Mouse (Mus musculus): ENCODE measurements around the gene Nrm. TPM values are rescaled to one million over a fixed set of nuclear protein-coding genes. Genes with fewer than 3 reads are reported as not detected.

Nrm gene
- polyA plus RNA-seq (2015; fragmentation: Nextera tagmentation; extraction: Ambion mirVana) = 28.2 and 29.0 TPM in 2 replicates

GRCm38 (mm10) chr17:35861198-35861857 lies at the start of gene Nrm:
TSS of gene Nrm (plus strand) at chr17:35861318.
- H3K27me3 ChIP-seq = no peaks in the 10 kb centered on the region
- peak within 1 kb of the TSS; percentile 78 for H3K4me3 ChIP-seq
- under 1% methylated on average over 47 of the region's 47 CpGs for WGBS
- peak within 1 kb of the TSS; percentile 96 for H3K27ac ChIP-seq (replicated peaks)
- peaks cover 24% of the 10 kb centered on the region for H3K4me1 ChIP-seq (replicated peaks)
- peak within 1 kb of the TSS; percentile 83 for H3K9ac ChIP-seq
- ATAC-seq (ENCODE audit: low read depth) = peak; percentile 90
- H3K36me3 ChIP-seq = peaks cover 19% of the 10 kb centered on the region
- no peaks in the 10 kb centered on the region for H3K9me3 ChIP-seq
- peak within 1 kb of the TSS; percentile 70 for H3K4me2 ChIP-seq

GRCm38 (mm10) chr17:35812307-35812706 lies 48.8 kb upstream of the Nrm start:
- Histone ChIP-seq H3K36me3 (no peaks in the 10 kb centered on the region), H3K4me1 (replicated peaks) (peaks cover 14% of the 10 kb centered on the region), H3K4me2 (no peak overlapping the region), H3K27ac (replicated peaks) (0 out of 2 replicates have a peak overlapping the region, but pooled peaks have one; percentile 62), H3K27me3 (no peaks in the 10 kb centered on the region), H3K4me3 (no peak overlapping the region), H3K9me3 (no peaks in the 10 kb centered on the region), H3K9ac (no peak overlapping the region)
- WGBS = 81% methylated on average over 5 of the region's 5 CpGs
- ATAC-seq (ENCODE audit: low read depth) = no peak

- WGBS = 78% methylated on average over 6 of the region's 6 CpGs
- Histone ChIP-seq H3K4me1 (replicated peaks) (peaks cover 14% of the 10 kb centered on the region), H3K4me2 (no peak overlapping the region), H3K27me3 (no peaks in the 10 kb centered on the region), H3K9me3 (no peaks in the 10 kb centered on the region), H3K36me3 (no peaks in the 10 kb centered on the region), H3K9ac (no peak overlapping the region), H3K4me3 (no peak overlapping the region), H3K27ac (replicated peaks) (peak overlapping the region; percentile 62)
- no peak for ATAC-seq (ENCODE audit: low read depth)
Measured at GRCm38 (mm10) chr17:35812736-35813135, 48.4 kb upstream of the Nrm start.

- Histone ChIP-seq H3K9me3 (no peaks in the 10 kb centered on the region), H3K27me3 (no peaks in the 10 kb centered on the region), H3K36me3 (no peaks in the 10 kb centered on the region), H3K4me2 (no peak overlapping the region), H3K9ac (no peak overlapping the region), H3K27ac (replicated peaks) (peak overlapping the region; percentile 62), H3K4me1 (replicated peaks) (peaks cover 14% of the 10 kb centered on the region), H3K4me3 (no peak overlapping the region)
- 50% methylated on average over 7 of the region's 7 CpGs for WGBS
- peak; percentile 69 for ATAC-seq (ENCODE audit: low read depth)
Measured at GRCm38 (mm10) chr17:35813245-35813647, 47.9 kb upstream of the Nrm start.

- Histone ChIP-seq H3K4me1 (replicated peaks) (peaks cover 14% of the 10 kb centered on the region), H3K9me3 (no peaks in the 10 kb centered on the region), H3K27me3 (no peaks in the 10 kb centered on the region), H3K27ac (replicated peaks) (peak overlapping the region; percentile 42; the same call in 1 of the 2 replicates), H3K36me3 (no peaks in the 10 kb centered on the region), H3K9ac (no peak overlapping the region), H3K4me3 (no peak overlapping the region), H3K4me2 (no peak overlapping the region)
- WGBS = 85% methylated on average over 7 of the region's 7 CpGs
- 0 out of 2 replicates have a peak, but pooled peaks have one; percentile 8 for ATAC-seq (ENCODE audit: low read depth)
Measured at GRCm38 (mm10) chr17:35813653-35814052, 47.5 kb upstream of the Nrm start.

GRCm38 (mm10) chr17:35814678-35815077 lies 46.4 kb upstream of the Nrm start:
- no peak overlapping the region for H3K9ac ChIP-seq
- H3K4me2 ChIP-seq = no peak overlapping the region
- 54% methylated on average over 6 of the region's 6 CpGs for WGBS
- H3K36me3 ChIP-seq = no peaks in the 10 kb centered on the region
- H3K27ac ChIP-seq (replicated peaks) = no peak overlapping the region
- H3K9me3 ChIP-seq = no peaks in the 10 kb centered on the region
- peaks cover 8% of the 10 kb centered on the region for H3K27me3 ChIP-seq
- peaks cover 14% of the 10 kb centered on the region for H3K4me1 ChIP-seq (replicated peaks)
- no peak overlapping the region for H3K4me3 ChIP-seq
- ATAC-seq (ENCODE audit: low read depth) = no peak

- no peaks in the 10 kb centered on the region for H3K9me3 ChIP-seq
- no peaks in the 10 kb centered on the region for H3K36me3 ChIP-seq
- no peak overlapping the region for H3K9ac ChIP-seq
- peaks cover 16% of the 10 kb centered on the region for H3K4me1 ChIP-seq (replicated peaks)
- H3K4me2 ChIP-seq = no peak overlapping the region
- H3K27me3 ChIP-seq = peaks cover 19% of the 10 kb centered on the region
- WGBS = 49% methylated on average over 7 of the region's 7 CpGs
- no peak for ATAC-seq (ENCODE audit: low read depth)
- H3K4me3 ChIP-seq = no peak overlapping the region
- H3K27ac ChIP-seq (replicated peaks) = no peak overlapping the region
Measured at GRCm38 (mm10) chr17:35815836-35816235, 45.3 kb upstream of the Nrm start.

GRCm38 (mm10) chr17:35816686-35817085 lies 44.4 kb upstream of the Nrm start:
- no peak overlapping the region for H3K4me2 ChIP-seq
- peaks cover 20% of the 10 kb centered on the region for H3K27me3 ChIP-seq
- peaks cover 24% of the 10 kb centered on the region for H3K4me1 ChIP-seq (replicated peaks)
- H3K9ac ChIP-seq = no peak overlapping the region
- H3K27ac ChIP-seq (replicated peaks) = no peak overlapping the region
- no peaks in the 10 kb centered on the region for H3K36me3 ChIP-seq
- WGBS = 40% methylated on average over 8 of the region's 14 CpGs
- H3K4me3 ChIP-seq = no peak overlapping the region
- ATAC-seq (ENCODE audit: low read depth) = no peak
- H3K9me3 ChIP-seq = no peaks in the 10 kb centered on the region

- 53% methylated on average over 10 of the region's 10 CpGs for WGBS
Measured at GRCm38 (mm10) chr17:35817226-35817625, 43.9 kb upstream of the Nrm start.

GRCm38 (mm10) chr17:35820111-35820510 lies 41.0 kb upstream of the Nrm start:
- ATAC-seq (ENCODE audit: low read depth) = no peak
- no peak overlapping the region for H3K4me3 ChIP-seq
- H3K27me3 ChIP-seq = peaks cover 20% of the 10 kb centered on the region
- WGBS = 85% methylated on average over 5 of the region's 5 CpGs
- H3K36me3 ChIP-seq = 0 out of 2 replicates have a peak, but pooled peaks cover 5% of the 10 kb centered on the region
- H3K4me1 ChIP-seq (replicated peaks) = peaks cover 33% of the 10 kb centered on the region
- H3K27ac ChIP-seq (replicated peaks) = no peak overlapping the region
- H3K4me2 ChIP-seq = no peak overlapping the region
- H3K9ac ChIP-seq = no peak overlapping the region
- no peaks in the 10 kb centered on the region for H3K9me3 ChIP-seq

More at GRCm38 (mm10) chr17:35817226-35817625, 43.9 kb upstream of the Nrm start:
- Histone ChIP-seq H3K9me3 (no peaks in the 10 kb centered on the region), H3K36me3 (no peaks in the 10 kb centered on the region), H3K4me2 (no peak overlapping the region), H3K9ac (no peak overlapping the region), H3K4me3 (no peak overlapping the region), H3K4me1 (replicated peaks) (peaks cover 29% of the 10 kb centered on the region), H3K27me3 (peaks cover 20% of the 10 kb centered on the region), H3K27ac (replicated peaks) (no peak overlapping the region)
- no peak for ATAC-seq (ENCODE audit: low read depth)

- Histone ChIP-seq H3K4me1 (replicated peaks) (peaks cover 33% of the 10 kb centered on the region), H3K27ac (replicated peaks) (peak within 1 kb of the TSS; percentile 81), H3K4me3 (peak within 1 kb of the TSS; percentile 65), H3K9ac (peak within 1 kb of the TSS; percentile 80), H3K36me3 (peaks cover 21% of the 10 kb centered on the region), H3K4me2 (peak within 1 kb of the TSS; percentile 88), H3K9me3 (no peaks in the 10 kb centered on the region), H3K27me3 (peaks cover 20% of the 10 kb centered on the region)
- ATAC-seq (ENCODE audit: low read depth) = no peak
- WGBS = under 1% methylated on average over 62 of the region's 62 CpGs
Measured at GRCm38 (mm10) chr17:35821439-35822430, 39.4 kb upstream of the Nrm start, which contains the start of gene Ier3. TSS of gene Ier3 (plus strand) at chr17:35821684.

- Histone ChIP-seq H3K9ac (peak overlapping the region; percentile 80), H3K27me3 (peaks cover 20% of the 10 kb centered on the region), H3K9me3 (no peaks in the 10 kb centered on the region), H3K36me3 (peaks cover 30% of the 10 kb centered on the region), H3K4me2 (peak overlapping the region; percentile 88), H3K4me1 (replicated peaks) (peaks cover 33% of the 10 kb centered on the region), H3K4me3 (peak overlapping the region; percentile 65), H3K27ac (replicated peaks) (peak overlapping the region; percentile 81)
- peak; percentile 25 for ATAC-seq (ENCODE audit: low read depth)
- WGBS = 2% methylated on average over 11 of the region's 11 CpGs
Measured at GRCm38 (mm10) chr17:35822564-35822963, 38.6 kb upstream of the Nrm start.

Measured in neural tube, embryonic 13.5 days (tissue).